Mouse (Mus musculus) liver, postnatal 0 days (tissue): Measurements from ENCODE around the gene Tmcc3. TPM values are rescaled to one million over a fixed set of nuclear protein-coding genes. Genes with fewer than 3 reads are reported as not detected.

Source experiments
- ATAC-seq: fragments of 200-750 bp; cut with Nextera tagmentation; 2 replicates; pipeline ENCODE4 v1.8.0; 2017; ENCODE audit warnings: mild to moderate bottlenecking, moderate library complexity
- DNase-seq: peaks from one replicate; pipeline ENCODE4 v3.0.0-alpha.2; 2016
- H3K27ac ChIP-seq: fragments of 300-500 bp; sonication (generic); 2 replicates; pipeline ENCODE4 v1.5.1; 2014; ENCODE audit warnings: antibody characterized with exemption, moderate library complexity, mild to moderate bottlenecking, low read depth
- H3K27me3 ChIP-seq: fragments of 300-500 bp; sonication (generic); 2 replicates; pipeline ENCODE4 v1.6.1; 2014; ENCODE audit warnings: low read length, control low read depth, mixed read lengths; ENCODE audit not compliant: insufficient read depth
- H3K36me3 ChIP-seq: fragments of 300-500 bp; sonication (generic); replicated peaks from 2 replicates; pipeline ENCODE4 v1.6.1; 2014; ENCODE audit warnings: mild to moderate bottlenecking, control low read depth, low read length, moderate library complexity, mixed read lengths; ENCODE audit not compliant: insufficient read depth
- H3K4me1 ChIP-seq: fragments of 300-500 bp; sonication (generic); 2 replicates; pipeline ENCODE4 v1.6.1; 2014; ENCODE audit warnings: antibody characterized with exemption, mild to moderate bottlenecking, control low read depth; ENCODE audit not compliant: insufficient read depth
- H3K4me2 ChIP-seq: fragments of 300-500 bp; sonication (generic); 2 replicates; pipeline ENCODE4 v1.6.1; 2014; ENCODE audit warnings: low read depth, mild to moderate bottlenecking, low read length, moderate library complexity, mixed read lengths
- H3K4me3 ChIP-seq: fragments of 300-500 bp; sonication (generic); 2 replicates; pipeline ENCODE4 v1.5.1; 2014; ENCODE audit warnings: low read depth, low read length
- H3K9ac ChIP-seq: fragments of 300-500 bp; sonication (generic); replicated peaks from 2 replicates; pipeline ENCODE4 v1.6.1; 2014; ENCODE audit warnings: mild to moderate bottlenecking, moderate library complexity
- H3K9me3 ChIP-seq: fragments of 300-500 bp; sonication (generic); 2 replicates; pipeline ENCODE4 v1.6.1; 2016; ENCODE audit warnings: mild to moderate bottlenecking, control low read depth, low read length, mixed read lengths
- CTCF ChIP-seq: sonication (generic); IDR thresholded peaks from 2 replicates; pipeline ENCODE4 v1.5.1; 2016; ENCODE audit warnings: antibody characterized with exemption, low read depth
- EP300 ChIP-seq: IDR thresholded peaks from 2 replicates; pipeline ENCODE4 v1.6.1; 2016; ENCODE audit warnings: antibody characterized with exemption, low read depth, mild to moderate bottlenecking
- WGBS: fragments of 180-500 bp; shearing (Covaris S2); extraction: QIAGEN DNeasy Blood & Tissue Kit; methylation state at CpG from one replicate; pipeline ENCODE4 v1.1.7; 2014; ENCODE audit not compliant: insufficient replicate concordance; 5-methylcytosine and 5-hydroxymethylcytosine counted together
- polyA plus RNA-seq: library from polyadenylated mRNA; unstranded; fragments of >200 nt; fragmentation: Nextera tagmentation; extraction: Ambion mirVana; gene quantifications from 2 replicates; pipeline ENCODE4 v1.2.1, GENCODE M21; 2015

Gene Tmcc3
- polyA plus RNA-seq, 1 experiment from 2014 or later, result 6.6 TPM

DNA sequence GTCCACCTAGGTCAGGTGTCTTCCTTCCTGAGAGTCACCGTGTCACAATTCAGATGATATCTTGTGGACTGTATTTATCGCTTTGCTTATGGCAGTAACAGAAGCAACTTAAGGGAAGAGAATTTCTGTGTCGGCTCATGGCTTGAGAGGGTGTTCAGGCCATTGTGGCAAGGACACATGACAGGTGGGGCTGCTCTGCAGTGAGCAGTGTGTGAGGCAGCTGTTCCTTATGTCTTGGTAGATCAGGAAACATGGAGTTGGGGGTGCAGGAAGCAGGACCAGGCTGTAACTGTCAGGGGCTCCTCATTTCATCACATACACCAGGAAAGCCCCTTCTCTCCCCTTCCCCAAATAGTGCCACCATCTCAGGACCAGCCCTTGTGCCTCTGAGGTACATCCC, 251.2 kb downstream of the Tmcc3 start:
- Histone ChIP-seq H3K27me3 (no peaks in the 10 kb centered on the region), H3K9me3 (no peaks in the 10 kb centered on the region), H3K4me1 (peaks cover 7% of the 10 kb centered on the region), H3K4me3 (no peak overlapping the region), H3K36me3 (no peaks in the 10 kb centered on the region), H3K9ac (no peak overlapping the region), H3K4me2 (no peak overlapping the region), H3K27ac (no peak overlapping the region)
- TF ChIP-seq CTCF (no peak), EP300 (no peak)
- ATAC-seq (no peak), DNase-seq (no peak)
- 83% methylated on average over 3 of the region's 3 CpGs for WGBS

DNA sequence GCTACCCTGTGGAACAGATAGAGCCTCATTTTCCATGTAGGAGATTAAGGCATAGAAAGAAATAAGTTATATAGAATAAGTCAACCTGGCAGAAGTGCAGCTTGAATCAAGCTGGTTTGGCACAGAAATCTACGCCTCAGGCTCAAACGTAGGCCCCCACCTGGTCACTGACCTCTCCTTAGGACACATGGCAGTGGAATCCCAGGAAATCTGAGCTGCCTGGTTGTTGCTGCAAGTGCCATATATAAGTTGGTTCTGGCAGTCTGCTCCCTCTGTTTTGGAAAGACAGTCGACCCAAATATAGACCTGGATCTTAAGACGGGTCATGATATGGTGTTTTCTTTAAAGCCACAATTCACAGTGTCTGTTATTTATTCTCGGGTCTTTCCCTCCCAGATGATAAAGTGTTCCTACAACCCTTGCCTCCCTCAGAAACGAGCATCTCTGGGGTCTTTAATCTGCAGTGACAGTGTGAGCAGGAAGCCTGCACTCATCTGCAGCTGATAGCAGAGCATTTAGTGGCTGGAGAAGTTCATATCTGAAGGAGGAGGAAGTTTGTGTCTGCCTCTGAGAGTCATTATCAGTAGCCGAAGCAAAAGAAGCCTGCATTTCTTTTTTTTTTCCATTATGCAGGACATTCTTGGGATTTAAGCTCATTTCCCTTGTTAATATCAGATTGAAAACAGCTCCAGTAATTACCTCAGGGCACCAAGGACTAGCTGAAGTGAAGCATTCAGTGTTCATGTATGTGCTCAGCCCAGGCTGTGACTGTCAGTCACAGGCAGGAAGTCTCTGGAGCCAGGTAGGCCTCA, 253.9 kb downstream of the Tmcc3 start:
- no peaks in the 10 kb centered on the region for H3K36me3 ChIP-seq
- peak; percentile 20 for ATAC-seq
- no peak overlapping the region for H3K4me3 ChIP-seq
- no peak overlapping the region for H3K9ac ChIP-seq
- peak overlapping the region; percentile 70 for H3K27ac ChIP-seq
- no peak overlapping the region for H3K4me2 ChIP-seq
- no peaks in the 10 kb centered on the region for H3K27me3 ChIP-seq
- DNase-seq, result no peak
- no peaks in the 10 kb centered on the region for H3K9me3 ChIP-seq
- 34% methylated on average over 7 of the region's 7 CpGs for WGBS
- peaks cover 11% of the 10 kb centered on the region for H3K4me1 ChIP-seq
- TF ChIP-seq CTCF (no peak), EP300 (peak; percentile 90)

DNA sequence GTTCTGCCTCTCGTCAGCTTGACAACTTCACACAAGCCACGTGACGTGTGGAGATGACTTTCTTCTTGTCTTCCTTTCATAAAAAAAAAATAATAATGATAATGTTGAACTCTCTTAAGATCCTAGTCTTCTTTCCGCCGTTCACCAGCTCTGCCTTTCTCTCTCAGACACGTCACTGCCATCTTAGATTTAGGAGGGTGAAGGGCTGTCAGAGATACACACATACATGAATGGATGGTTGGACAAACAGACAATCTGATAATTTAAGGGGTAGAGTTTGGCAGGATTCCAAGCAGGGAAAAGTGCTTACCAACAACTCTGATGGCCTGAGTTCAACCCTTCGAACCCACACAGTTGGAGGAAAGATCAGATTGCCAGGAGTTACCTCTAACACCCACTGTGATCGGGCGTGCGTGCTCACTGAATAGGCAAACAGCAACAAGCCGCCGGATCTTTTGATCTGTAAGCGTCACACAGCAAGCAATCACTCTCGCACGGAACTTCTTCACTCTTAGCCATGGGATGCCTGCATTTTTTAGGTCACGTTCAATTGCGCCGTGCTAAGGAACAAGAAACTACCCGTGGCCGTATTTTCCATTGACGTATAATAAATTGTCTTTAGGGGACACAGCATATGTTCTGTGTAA, 254.6 kb downstream of the Tmcc3 start:
- 63% methylated on average over 21 of the region's 21 CpGs for WGBS
- no peak overlapping the region for H3K4me2 ChIP-seq

DNA sequence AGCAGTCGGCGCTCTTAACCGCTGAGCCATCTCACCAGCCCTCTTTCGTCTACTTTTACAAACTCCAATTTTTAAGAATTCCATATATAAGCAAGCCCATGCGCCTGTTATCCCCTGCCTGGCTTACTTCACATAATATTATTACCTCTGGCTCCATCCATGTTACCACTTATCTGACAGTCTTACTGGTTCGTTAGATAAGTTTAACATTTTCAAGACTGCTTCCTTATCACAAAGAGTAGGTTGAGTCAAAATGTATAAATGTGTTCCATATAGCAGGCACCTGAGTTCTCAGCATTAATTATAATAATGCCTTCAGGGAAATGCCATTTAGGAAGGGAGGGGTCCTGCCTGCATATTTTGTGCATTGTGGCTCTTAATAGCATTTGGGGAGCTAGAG, 255.5 kb downstream of the Tmcc3 start:
- TF ChIP-seq EP300, result no peak
- TF ChIP-seq CTCF, result no peak
- Histone ChIP-seq H3K27me3 (no peaks in the 10 kb centered on the region), H3K4me3 (no peak overlapping the region), H3K4me2 (no peak overlapping the region), H3K9me3 (no peaks in the 10 kb centered on the region), H3K9ac (no peak overlapping the region), H3K36me3 (no peaks in the 10 kb centered on the region), H3K27ac (peak overlapping the region; percentile 81), H3K4me1 (peaks cover 11% of the 10 kb centered on the region)
- DNase-seq (no peak), ATAC-seq (no peak)
- WGBS, result 84% methylated on average over 6 of the region's 6 CpGs

More for the DNA sequence above, 254.6 kb downstream of the Tmcc3 start:
- DNase-seq, result peak; percentile 30
- Histone ChIP-seq H3K4me3 (no peak overlapping the region), H3K27ac (peak overlapping the region; percentile 70; the same call in 1 of the 2 replicates), H3K27me3 (no peaks in the 10 kb centered on the region), H3K9me3 (no peaks in the 10 kb centered on the region), H3K9ac (no peak overlapping the region), H3K4me1 (peaks cover 11% of the 10 kb centered on the region), H3K36me3 (no peaks in the 10 kb centered on the region)
- ATAC-seq, result peak; percentile 47
- TF ChIP-seq CTCF (no peak), EP300 (no peak)

DNA sequence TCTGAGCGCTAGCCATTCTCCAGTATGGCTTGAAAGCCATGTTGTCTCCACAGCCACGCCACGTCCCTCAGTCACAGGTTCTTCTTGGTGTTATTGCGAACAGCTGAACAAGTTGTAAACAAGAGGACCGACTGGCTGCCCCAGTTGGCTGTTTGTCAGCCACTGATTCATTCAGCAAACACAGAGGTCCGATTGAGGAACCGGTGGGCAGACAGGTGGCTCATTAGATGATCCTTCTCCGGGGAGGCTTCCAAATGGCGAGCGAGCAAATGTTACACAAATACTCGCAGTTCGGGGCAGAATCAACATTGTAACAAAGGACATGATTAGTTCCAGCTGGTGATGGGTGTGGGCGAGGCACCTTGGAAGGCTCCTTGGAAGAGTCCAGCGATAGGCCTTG, 256.2 kb downstream of the Tmcc3 start:
- peaks cover 17% of the 10 kb centered on the region for H3K4me1 ChIP-seq
- no peak for TF ChIP-seq CTCF
- no peak; the same call in 1 of the 2 replicates for TF ChIP-seq EP300
- H3K27ac ChIP-seq, result peak overlapping the region; percentile 81
- peak overlapping the region; percentile 29 for H3K4me2 ChIP-seq
- H3K4me3 ChIP-seq, result no peak overlapping the region
- no peaks in the 10 kb centered on the region for H3K36me3 ChIP-seq
- no peaks in the 10 kb centered on the region for H3K9me3 ChIP-seq
- H3K9ac ChIP-seq, result peak overlapping the region; percentile 13
- ATAC-seq (peak; percentile 81), DNase-seq (peak; percentile 70)
- no peaks in the 10 kb centered on the region for H3K27me3 ChIP-seq
- 72% methylated on average over 14 of the region's 14 CpGs for WGBS

DNA sequence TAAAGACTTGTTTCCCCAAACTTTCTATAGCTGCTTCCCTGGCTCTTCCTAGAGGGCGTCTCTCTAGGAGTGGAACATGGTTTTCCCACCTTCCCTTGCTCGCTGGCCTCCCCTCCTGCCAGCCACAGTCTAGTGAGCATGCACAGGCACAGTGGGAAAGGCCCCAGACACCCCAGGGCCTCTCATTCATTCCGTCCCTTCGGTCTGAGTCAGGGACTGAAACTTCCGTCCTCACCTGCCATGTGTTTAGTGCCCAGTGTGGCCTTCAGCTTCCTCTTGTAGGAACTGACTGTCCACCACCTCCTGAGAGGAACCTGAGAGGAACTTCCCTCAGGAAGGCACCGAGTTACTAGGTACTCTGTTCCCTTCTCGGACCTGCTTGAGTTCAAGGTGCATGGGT, 257.1 kb downstream of the Tmcc3 start:
- Histone ChIP-seq H3K27ac (peak overlapping the region; percentile 81), H3K4me3 (no peak overlapping the region), H3K4me2 (peak overlapping the region; percentile 44), H3K9ac (peak overlapping the region; percentile 13; the same call in 1 of the 2 replicates), H3K4me1 (peaks cover 19% of the 10 kb centered on the region), H3K36me3 (no peaks in the 10 kb centered on the region), H3K27me3 (no peaks in the 10 kb centered on the region), H3K9me3 (no peaks in the 10 kb centered on the region)
- ATAC-seq (no peak), DNase-seq (no peak)
- 74% methylated on average over 7 of the region's 7 CpGs for WGBS
- TF ChIP-seq CTCF, result no peak
- no peak for TF ChIP-seq EP300
